Mouse (Mus musculus): ENCODE data around the gene Tspan11. TPM values are rescaled to one million over a fixed set of nuclear protein-coding genes. Genes with fewer than 3 reads are reported as not detected.

Tspan11 gene
- total RNA-seq, 1 experiment: 0.13 TPM

DNA sequence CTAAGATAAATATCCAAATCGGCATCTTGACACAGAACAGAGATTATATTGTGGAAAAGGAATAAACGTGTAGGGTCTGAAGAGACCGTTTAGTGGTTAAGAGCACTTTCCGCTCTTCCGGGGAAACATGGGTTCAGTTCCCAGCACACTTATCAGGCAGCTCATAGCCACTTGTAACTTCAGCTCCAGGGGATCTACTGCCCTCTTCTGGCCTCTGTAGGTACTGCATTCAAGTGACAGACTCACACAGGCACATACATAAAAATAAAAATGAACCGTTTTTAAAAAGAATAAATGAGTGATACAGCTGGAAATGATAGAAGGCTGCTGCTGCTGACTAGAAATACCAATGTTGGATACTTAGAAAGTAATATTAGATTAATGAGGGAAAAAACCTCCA, 7.9 kb upstream of the Tspan11 start:
- no peak for DNase-seq (ENCODE audit: low read depth, low spot score)
- Histone ChIP-seq H3K4me3 (ENCODE audit: insufficient read depth in 1 of 2, low read depth in 1 of 2, low read length in 2 of 2, poor library complexity in 1 of 2, severe bottlenecking in 1 of 2) (no peak overlapping the region), H3K4me1 (ENCODE audit: control insufficient read depth in 2 of 2, insufficient read depth in 2 of 2, low read length in 2 of 2, poor library complexity in 1 of 2) (no peaks in the 10 kb centered on the region), H3K9me3 (ENCODE audit: control insufficient read depth, insufficient read depth, low read depth, low read length) (no peaks in the 10 kb centered on the region), H3K27ac (ENCODE audit: insufficient read depth, low read depth, low read length, poor library complexity, severe bottlenecking) (no peak overlapping the region), H3K36me3 (ENCODE audit: control insufficient read depth, insufficient read depth, low read length, poor library complexity, severe bottlenecking) (no peaks in the 10 kb centered on the region), H3K9ac (ENCODE audit: insufficient read depth, low read depth, low read length, poor library complexity, severe bottlenecking) (no peak overlapping the region)
- TF ChIP-seq ZNF384 (IDR thresholded peaks at IDR 0.05; ENCODE audit: low read depth, low read length) (no peak), CHD2 (IDR thresholded peaks at IDR 0.05; ENCODE audit: low read depth, low read length) (no peak), HCFC1 (IDR thresholded peaks at IDR 0.05; ENCODE audit: borderline replicate concordance, insufficient read depth, low read length) (no peak), ZC3H11A (IDR thresholded peaks at IDR 0.05; ENCODE audit: borderline replicate concordance, low read depth, low read length) (no peak)
- in situ Hi-C loops (cut with MboI; ENCODE audit: low sequenced_read_pairs in 2 of 2, unreplicated experiment in 2 of 2): no loop called here

DNA sequence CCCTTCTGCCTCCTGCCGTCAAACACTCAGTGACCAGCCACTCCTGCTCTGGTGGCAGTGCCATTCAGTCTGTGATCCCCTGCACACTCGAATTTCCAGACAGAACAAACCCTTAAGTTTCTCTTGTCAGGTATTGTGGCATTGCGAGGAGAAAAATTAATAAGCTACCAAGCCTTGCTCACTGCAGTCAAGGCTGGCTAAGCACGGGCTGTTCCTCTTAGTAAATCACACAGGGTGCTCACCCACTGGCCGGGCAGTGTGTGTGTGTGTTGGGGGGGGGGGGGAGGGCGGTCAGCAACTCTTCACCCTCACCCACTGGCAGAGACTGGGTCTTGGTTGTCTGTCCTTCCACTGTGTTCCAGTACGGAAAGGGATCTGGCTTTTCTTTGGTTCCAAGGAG, 473 bp upstream of the Tspan11 start:
- H3K4me3 ChIP-seq (ENCODE audit: insufficient read depth in 1 of 2, low read depth in 1 of 2, low read length in 2 of 2, poor library complexity in 1 of 2, severe bottlenecking in 1 of 2): no peak overlapping the region
- in situ Hi-C loops (cut with MboI; ENCODE audit: low sequenced_read_pairs in 2 of 2, unreplicated experiment in 2 of 2): no loop called here
- H3K4me1 ChIP-seq (ENCODE audit: control insufficient read depth in 2 of 2, insufficient read depth in 2 of 2, low read length in 2 of 2, poor library complexity in 1 of 2): no peaks in the 10 kb centered on the region
- H3K9ac ChIP-seq (ENCODE audit: insufficient read depth, low read depth, low read length, poor library complexity, severe bottlenecking): no peak overlapping the region
- H3K36me3 ChIP-seq (ENCODE audit: control insufficient read depth, insufficient read depth, low read length, poor library complexity, severe bottlenecking): no peaks in the 10 kb centered on the region
- H3K27ac ChIP-seq (ENCODE audit: insufficient read depth, low read depth, low read length, poor library complexity, severe bottlenecking): no peak overlapping the region
- no peaks in the 10 kb centered on the region for H3K9me3 ChIP-seq (ENCODE audit: control insufficient read depth, insufficient read depth, low read depth, low read length)
- TF ChIP-seq MAFK (IDR thresholded peaks at IDR 0.05; ENCODE audit: insufficient read depth, low read depth, low read length) (no peak), ZC3H11A (IDR thresholded peaks at IDR 0.05; ENCODE audit: borderline replicate concordance, low read depth, low read length) (no peak), ZNF384 (IDR thresholded peaks at IDR 0.05; ENCODE audit: low read depth, low read length) (no peak), HCFC1 (IDR thresholded peaks at IDR 0.05; ENCODE audit: borderline replicate concordance, insufficient read depth, low read length) (no peak), CHD2 (IDR thresholded peaks at IDR 0.05; ENCODE audit: low read depth, low read length) (no peak)
- DNase-seq (ENCODE audit: low read depth, low spot score): no peak

DNA sequence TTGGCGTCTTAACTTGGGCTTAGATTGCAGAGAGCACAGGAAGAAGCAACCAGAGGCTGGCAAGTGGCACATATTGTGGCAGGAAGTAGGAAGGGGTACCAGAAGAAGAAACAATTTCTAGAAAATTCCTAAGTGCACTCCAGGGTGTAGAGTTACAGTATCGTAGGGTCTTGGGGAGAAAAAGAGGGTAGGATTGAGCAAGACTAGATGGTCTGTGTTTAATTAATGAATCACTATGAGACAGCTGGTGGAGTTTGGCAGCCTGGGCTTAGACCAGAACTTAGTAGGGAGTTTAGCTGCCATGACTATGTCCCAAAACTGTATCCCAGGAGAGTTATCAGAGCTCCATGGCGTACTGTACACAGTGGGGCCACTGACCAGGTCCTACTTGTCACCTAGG, 1.2 kb downstream of the Tspan11 start:
- Histone ChIP-seq H3K9ac (ENCODE audit: insufficient read depth, low read depth, low read length, poor library complexity, severe bottlenecking) (no peak overlapping the region), H3K4me1 (ENCODE audit: control insufficient read depth in 2 of 2, insufficient read depth in 2 of 2, low read length in 2 of 2, poor library complexity in 1 of 2) (peaks cover 2 to 4% of the 10 kb centered on the region in 2 experiments; a peak in 2 of 4 replicates), H3K27ac (ENCODE audit: insufficient read depth, low read depth, low read length, poor library complexity, severe bottlenecking) (no peak overlapping the region), H3K36me3 (ENCODE audit: control insufficient read depth, insufficient read depth, low read length, poor library complexity, severe bottlenecking) (no peaks in the 10 kb centered on the region), H3K9me3 (ENCODE audit: control insufficient read depth, insufficient read depth, low read depth, low read length) (no peaks in the 10 kb centered on the region), H3K4me3 (ENCODE audit: insufficient read depth in 1 of 2, low read depth in 1 of 2, low read length in 2 of 2, poor library complexity in 1 of 2, severe bottlenecking in 1 of 2) (no peak overlapping the region)
- DNase-seq (ENCODE audit: low read depth, low spot score): no peak
- in situ Hi-C loops (cut with MboI; ENCODE audit: low sequenced_read_pairs in 2 of 2, unreplicated experiment in 2 of 2): no loop called here
- TF ChIP-seq MAFK (IDR thresholded peaks at IDR 0.05; ENCODE audit: insufficient read depth, low read depth, low read length) (no peak), ZC3H11A (IDR thresholded peaks at IDR 0.05; ENCODE audit: borderline replicate concordance, low read depth, low read length) (no peak), HCFC1 (IDR thresholded peaks at IDR 0.05; ENCODE audit: borderline replicate concordance, insufficient read depth, low read length) (no peak)

DNA sequence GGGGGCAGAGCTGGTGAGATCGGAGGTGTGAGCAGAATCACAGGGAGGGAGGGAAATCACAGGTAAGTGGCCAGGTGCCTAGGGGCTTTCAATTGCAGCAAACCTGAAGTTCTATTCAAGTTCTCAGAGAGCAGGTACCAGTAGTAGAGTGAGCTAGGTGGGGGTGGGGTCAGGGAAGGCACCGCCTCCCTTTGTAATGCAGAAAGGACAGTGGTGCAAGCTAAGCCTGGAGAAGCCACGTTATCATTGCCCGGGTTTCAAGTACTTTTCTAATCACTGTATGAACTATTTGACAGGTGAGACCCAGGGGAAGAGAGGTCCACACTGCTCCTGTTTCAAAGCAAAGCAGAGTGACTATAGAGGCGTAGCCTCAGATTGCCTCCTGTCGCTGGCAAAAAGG, 6.2 kb downstream of the Tspan11 start:
- Histone ChIP-seq H3K4me1 (ENCODE audit: control insufficient read depth in 2 of 2, insufficient read depth in 2 of 2, low read length in 2 of 2, poor library complexity in 1 of 2) (peaks cover 2 to 4% of the 10 kb centered on the region in 2 experiments; a peak in 2 of 4 replicates), H3K4me3 (ENCODE audit: insufficient read depth in 1 of 2, low read depth in 1 of 2, low read length in 2 of 2, poor library complexity in 1 of 2, severe bottlenecking in 1 of 2) (no peak overlapping the region; a peak in 1 of 4 replicates), H3K9ac (ENCODE audit: insufficient read depth, low read depth, low read length, poor library complexity, severe bottlenecking) (no peak overlapping the region), H3K36me3 (ENCODE audit: control insufficient read depth, insufficient read depth, low read length, poor library complexity, severe bottlenecking) (no peaks in the 10 kb centered on the region), H3K27ac (ENCODE audit: insufficient read depth, low read depth, low read length, poor library complexity, severe bottlenecking) (no peak overlapping the region), H3K9me3 (ENCODE audit: control insufficient read depth, insufficient read depth, low read depth, low read length) (no peaks in the 10 kb centered on the region)
- DNase-seq (ENCODE audit: low read depth, low spot score): no peak
- in situ Hi-C loops (cut with MboI; ENCODE audit: low sequenced_read_pairs in 2 of 2, unreplicated experiment in 2 of 2): no loop called here
- TF ChIP-seq ZC3H11A (IDR thresholded peaks at IDR 0.05; ENCODE audit: borderline replicate concordance, low read depth, low read length) (no peak), HCFC1 (IDR thresholded peaks at IDR 0.05; ENCODE audit: borderline replicate concordance, insufficient read depth, low read length) (no peak)

DNA sequence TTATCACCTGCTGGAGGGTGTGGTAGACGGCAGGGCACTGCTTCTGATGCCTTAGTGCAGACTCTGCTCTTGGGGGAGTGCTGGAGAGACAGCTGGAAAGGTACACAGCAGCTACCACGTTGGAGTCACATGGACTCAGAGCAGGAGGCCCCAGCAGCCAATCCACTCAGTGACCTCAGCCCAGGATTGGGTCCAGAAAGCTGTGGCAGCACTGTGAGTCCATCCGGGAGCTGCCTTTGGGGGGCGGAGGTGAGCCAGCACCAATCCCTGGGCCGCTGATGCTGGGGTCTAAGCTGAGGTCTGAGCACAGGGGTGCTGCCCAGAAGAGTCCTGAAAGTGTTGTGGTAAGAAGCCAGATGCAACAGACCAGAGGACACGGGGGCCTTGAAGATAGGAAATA, 7.6 kb downstream of the Tspan11 start:
- H3K4me3 ChIP-seq (ENCODE audit: insufficient read depth in 1 of 2, low read depth in 1 of 2, low read length in 2 of 2, poor library complexity in 1 of 2, severe bottlenecking in 1 of 2): no peak overlapping the region
- no peaks in the 10 kb centered on the region for H3K36me3 ChIP-seq (ENCODE audit: control insufficient read depth, insufficient read depth, low read length, poor library complexity, severe bottlenecking)
- DNase-seq (ENCODE audit: low read depth, low spot score): no peak
- TF ChIP-seq HCFC1 (IDR thresholded peaks at IDR 0.05; ENCODE audit: borderline replicate concordance, insufficient read depth, low read length) (no peak), CHD2 (IDR thresholded peaks at IDR 0.05; ENCODE audit: low read depth, low read length) (no peak), MAFK (IDR thresholded peaks at IDR 0.05; ENCODE audit: insufficient read depth, low read depth, low read length) (no peak), ZNF384 (IDR thresholded peaks at IDR 0.05; ENCODE audit: low read depth, low read length) (no peak), ZC3H11A (IDR thresholded peaks at IDR 0.05; ENCODE audit: borderline replicate concordance, low read depth, low read length) (no peak)
- no peak overlapping the region for H3K9ac ChIP-seq (ENCODE audit: insufficient read depth, low read depth, low read length, poor library complexity, severe bottlenecking)
- peaks cover 2 to 4% of the 10 kb centered on the region in 2 experiments; a peak in 2 of 4 replicates for H3K4me1 ChIP-seq (ENCODE audit: control insufficient read depth in 2 of 2, insufficient read depth in 2 of 2, low read length in 2 of 2, poor library complexity in 1 of 2)
- in situ Hi-C loops (cut with MboI; ENCODE audit: low sequenced_read_pairs in 2 of 2, unreplicated experiment in 2 of 2): no loop called here
- H3K9me3 ChIP-seq (ENCODE audit: control insufficient read depth, insufficient read depth, low read depth, low read length): no peaks in the 10 kb centered on the region
- no peak overlapping the region for H3K27ac ChIP-seq (ENCODE audit: insufficient read depth, low read depth, low read length, poor library complexity, severe bottlenecking)

Data from ES-E14 (cell line).